Mouse (Mus musculus) CH12.LX (cell line): ENCODE measurements around the gene Wdfy3.

Experiments used
- CTCF ChIP-seq, 2 experiments: IDR thresholded peaks in 1 of 2; conservative IDR thresholded peaks in 1 of 2; 2 replicates each; pipeline ENCODE4 v1.5.1; 2011 to 2012; ENCODE audit warnings: low read depth in 2 of 2, low read length in 2 of 2, improper control_type of control experiment in 1 of 2, inconsistent platforms in 1 of 2, mild to moderate bottlenecking in 1 of 2, moderate library complexity in 1 of 2
- KAT2A ChIP-seq: IDR thresholded peaks from 2 replicates; pipeline ENCODE4 v1.6.1; 2012; ENCODE audit warnings: low read length, improper control_type of control experiment, inconsistent platforms; ENCODE audit not compliant: insufficient replicate concordance
- MAZ ChIP-seq: IDR thresholded peaks from 2 replicates; pipeline ENCODE4 v1.6.1; 2012; ENCODE audit warnings: low read depth, mild to moderate bottlenecking, inconsistent platforms, low read length, improper control_type of control experiment, moderate library complexity
- MEF2A ChIP-seq: IDR thresholded peaks from 2 replicates; pipeline ENCODE4 v1.6.1; 2014; ENCODE audit warnings: low read depth, mild to moderate bottlenecking, inconsistent platforms, low read length, improper control_type of control experiment, borderline replicate concordance
- POLR2A ChIP-seq: IDR thresholded peaks from 2 replicates; pipeline ENCODE4 v1.6.1; 2011; ENCODE audit warnings: low read depth, mild to moderate bottlenecking, improper control_type of control experiment, low read length
- TCF12 ChIP-seq: IDR thresholded peaks from 2 replicates; pipeline ENCODE4 v1.6.1; 2014; ENCODE audit warnings: low read depth, mild to moderate bottlenecking, inconsistent platforms, low read length, improper control_type of control experiment
- ZMIZ1 ChIP-seq: IDR thresholded peaks from 2 replicates; pipeline ENCODE4 v1.6.1; 2012; ENCODE audit warnings: low read depth, mild to moderate bottlenecking, inconsistent platforms, low read length, improper control_type of control experiment

DNA sequence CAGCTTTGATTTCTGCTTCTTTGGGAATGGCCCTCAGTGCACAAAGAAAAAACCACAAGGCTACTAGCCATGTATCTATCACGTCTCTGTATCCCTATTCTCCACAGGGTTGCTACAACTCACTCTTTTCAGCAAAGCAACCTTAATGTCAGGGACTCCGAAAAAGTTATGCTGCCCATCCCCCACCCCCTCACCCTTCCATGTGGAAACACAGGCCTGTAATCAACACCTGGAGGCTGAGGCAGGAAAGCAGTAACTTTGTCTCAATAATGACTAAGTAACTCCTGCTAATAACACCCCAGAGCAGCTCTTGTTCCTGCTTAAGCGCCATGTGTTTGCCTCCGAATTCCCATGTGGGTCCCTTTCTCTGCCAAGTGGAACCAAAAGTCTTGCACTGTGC, 17.3 kb downstream of the Wdfy3 start:
- TF ChIP-seq ZMIZ1: no peak
- TF ChIP-seq CTCF (conservative IDR thresholded peaks at IDR 0.05 in 1 of 2, IDR thresholded peaks at IDR 0.05 in 1 of 2; ENCODE audit: low read depth in 2 of 2, low read length in 2 of 2): no peak
- TF ChIP-seq MEF2A: no peak
- TF ChIP-seq TCF12: no peak
- TF ChIP-seq KAT2A: no peak
- no peak for TF ChIP-seq POLR2A
- TF ChIP-seq MAZ: no peak
